8 mouse cellular contexts compared by ENCODE assay signal in genomic region chr3:31308906-31309305, GRCm38 (mm10). TPM values are rescaled to one million over a fixed set of nuclear protein-coding genes. Genes with fewer than 3 reads are reported as not detected.
DNase-seq lines count a peak whose midpoint lies in the region; ATAC-seq and TF ChIP-seq lines count a peak whose summit lies in the region.

No protein-coding gene starts in this region.

- CTCF ChIA-PET in Patski (lab: Charles Lee) = interaction anchor here (1.1 to 1.7 kb wide), 2 partner anchors 10 to 14 kb away, joined by 3 to 4 read pairs; no protein-coding TSS in a partner anchor

- no peak for DNase-seq in layer of hippocampus, adult 2 months (ENCODE audit: low spot score in 2 of 2)
- DNase-seq in layer of hippocampus, adult 9-11 months = no peak
- peak; percentile 37 for DNase-seq in Patski (ENCODE audit: low read depth, low spot score)
- peak; percentile 85 for DNase-seq in embryonic facial prominence, embryonic 10.5 days (ENCODE audit: low spot score)
- DNase-seq in lung, postnatal 36 days = peak; percentile 9
- peak; percentile 81 for DNase-seq in testis, postnatal 10 days (ENCODE audit: low spot score)
- DNase-seq in spleen, postnatal 4 days (ENCODE audit: low spot score in 2 of 2) = no peak

- WGBS in embryonic facial prominence, embryonic 10.5 days = 3% methylated on average over 14 of the region's 14 CpGs
- 3% methylated on average over 14 of the region's 14 CpGs for WGBS in hindbrain, embryonic 13.5 days

- H3K27me3 ChIP-seq in Patski = peaks cover 40% of the 10 kb centered on the region
- peaks cover 42% of the 10 kb centered on the region for H3K27me3 ChIP-seq in embryonic facial prominence, embryonic 10.5 days (replicated peaks; ENCODE audit: low read depth, poor library complexity, severe bottlenecking)
- peaks cover 24% of the 10 kb centered on the region for H3K27me3 ChIP-seq in hindbrain, embryonic 13.5 days

- ATAC-seq in Patski = peak; percentile 70
- peak; percentile 5; the same call in 1 of the 2 replicates for ATAC-seq in hindbrain, embryonic 13.5 days (ENCODE audit: low FRiP score)

- peaks cover 14% of the 10 kb centered on the region for H3K4me1 ChIP-seq in embryonic facial prominence, embryonic 10.5 days
- H3K4me1 ChIP-seq in hindbrain, embryonic 13.5 days (replicated peaks) = peaks cover 20% of the 10 kb centered on the region

- no peak for TF ChIP-seq CTCF in layer of hippocampus, adult 2 months (conservative IDR thresholded peaks at IDR 0.05)
- TF ChIP-seq CTCF in Patski (IDR thresholded peaks at IDR 0.05) = no peak

- POLR2A ChIA-PET in Patski (lab: Charles Lee) = interaction anchor here (1.2 kb wide), 1 partner anchor 13 kb away, joined by 3 read pairs; no protein-coding TSS in a partner anchor

- peak overlapping the region; percentile 87 for H3K9ac ChIP-seq in hindbrain, embryonic 13.5 days

- H3K4me2 ChIP-seq in hindbrain, embryonic 13.5 days = peak overlapping the region; percentile 75

- H3K9me3 ChIP-seq in embryonic facial prominence, embryonic 10.5 days = no peaks in the 10 kb centered on the region
- no peaks in the 10 kb centered on the region for H3K9me3 ChIP-seq in hindbrain, embryonic 13.5 days

- no peaks in the 10 kb centered on the region for H3K36me3 ChIP-seq in embryonic facial prominence, embryonic 10.5 days (replicated peaks)
- H3K36me3 ChIP-seq in hindbrain, embryonic 13.5 days = no peaks in the 10 kb centered on the region

- peak overlapping the region; percentile 97 for H3K27ac ChIP-seq in layer of hippocampus, adult 2 months
- no peak overlapping the region for H3K27ac ChIP-seq in embryonic facial prominence, embryonic 10.5 days (replicated peaks)
- H3K27ac ChIP-seq in hindbrain, embryonic 13.5 days = peak overlapping the region; percentile 81

- H3K4me3 ChIP-seq in layer of hippocampus, adult 2 months = peak overlapping the region; percentile 78
- peak overlapping the region; percentile 55 for H3K4me3 ChIP-seq in embryonic facial prominence, embryonic 10.5 days
- peak overlapping the region; percentile 68 for H3K4me3 ChIP-seq in hindbrain, embryonic 13.5 days

- in situ Hi-C loops in Patski (cut with MboI; ENCODE audit: low pct_unique_long_range_greater_than_20kb) = no loop called here

RNA-seq across cellular contexts. Expression of gene Slc7a14, which starts 1.3 kb away (rescaled TPM):
- total RNA-seq in layer of hippocampus, adult 2 months (2021) = 10 to 100 TPM; 94.4 to 97.3 TPM
- 0.05 TPM for polyA plus RNA-seq in Patski (2021)
- polyA plus RNA-seq in embryonic facial prominence, embryonic 10.5 days (2016; fragmentation: Nextera tagmentation; extraction: Ambion mirVana) = 0.19 and 0.26 TPM in 2 replicates
- polyA plus RNA-seq in hindbrain, embryonic 13.5 days (2015; fragmentation: Nextera tagmentation; extraction: Ambion mirVana) = 3.8 and 4.8 TPM in 2 replicates

Comparison
In these comparisons a context has a peak if more than half of its experiments do, and no peak if none do; other contexts are left out.
1. DNase-seq: peak in Patski (single experiment), embryonic facial prominence, embryonic 10.5 days (single experiment), lung, postnatal 36 days (single experiment) and testis, postnatal 10 days (single experiment); none in layer of hippocampus, adult 2 months (0 of 2), layer of hippocampus, adult 9-11 months (single experiment) and spleen, postnatal 4 days (0 of 2).
2. Peak in every context shown above with its lines, with median percentiles within 50 percentile points of each other: H3K4me3 ChIP-seq.